Mouse (Mus musculus) MEL (cell line): ENCODE results near the gene CK137956. TPM values are rescaled to one million over a fixed set of nuclear protein-coding genes. Genes with fewer than 3 reads are reported as not detected.

Source experiments
- DNase-seq: peaks from one replicate; pipeline ENCODE4 v3.0.0; 2011; ENCODE audit warnings: low read depth, low spot score
- H3K27ac ChIP-seq: 2 replicates; pipeline ENCODE4 v1.5.1; 2012; ENCODE audit warnings: low read depth, mild to moderate bottlenecking, control low read depth, low read length, moderate library complexity; ENCODE audit not compliant: control insufficient read depth
- H3K27me3 ChIP-seq, 2 experiments: fragments of 150-350 bp in 1 of 2; sonication (generic) in 1 of 2; 2 replicates each; pipeline ENCODE4 v1.6.1; 2012; ENCODE audit warnings: low read length in 2 of 2, mild to moderate bottlenecking in 2 of 2, improper control_type of control experiment in 1 of 2, moderate library complexity in 1 of 2; ENCODE audit not compliant: insufficient read depth in 2 of 2, control insufficient read depth in 1 of 2
- H3K36me3 ChIP-seq, 2 experiments: 2 replicates each; pipeline ENCODE4 v1.6.1; 2012 to 2014; ENCODE audit warnings: low read length in 2 of 2, improper control_type of control experiment in 1 of 2, inconsistent platforms in 1 of 2, mild to moderate bottlenecking in 1 of 2; ENCODE audit not compliant: insufficient read depth in 2 of 2, control insufficient read depth in 1 of 2
- H3K4me1 ChIP-seq, 2 experiments: fragments of 150-350 bp in 1 of 2; sonication (generic) in 1 of 2; 2 replicates each; pipeline ENCODE4 v1.6.1; 2012; ENCODE audit warnings: low read length in 2 of 2, improper control_type of control experiment in 1 of 2, mild to moderate bottlenecking in 1 of 2; ENCODE audit not compliant: insufficient read depth in 2 of 2, control insufficient read depth in 1 of 2
- H3K4me3 ChIP-seq, 2 experiments: fragments of 150-350 bp in 1 of 2; sonication (generic) in 1 of 2; 2 replicates each; pipeline ENCODE4 v1.5.1; 2012; ENCODE audit warnings: low read depth in 2 of 2, low read length in 2 of 2, mild to moderate bottlenecking in 2 of 2, moderate library complexity in 2 of 2, control low read depth in 1 of 2, improper control_type of control experiment in 1 of 2; ENCODE audit not compliant: control insufficient read depth in 1 of 2, insufficient read depth in 1 of 2
- H3K79me2 ChIP-seq: 2 replicates; pipeline ENCODE4 v1.6.1; 2012; ENCODE audit warnings: mild to moderate bottlenecking, low read length, moderate library complexity; ENCODE audit not compliant: control insufficient read depth, poor library complexity, insufficient read depth
- H3K9ac ChIP-seq: 2 replicates; pipeline ENCODE4 v1.6.1; 2012; ENCODE audit warnings: low read depth, mild to moderate bottlenecking, control low read depth, low read length, moderate library complexity; ENCODE audit not compliant: control insufficient read depth, poor library complexity, severe bottlenecking
- H3K9me3 ChIP-seq: fragments of 150-350 bp; sonication (generic); replicated peaks from 2 replicates; pipeline ENCODE4 v1.6.1; 2012; ENCODE audit warnings: mild to moderate bottlenecking, low read length, improper control_type of control experiment, moderate library complexity; ENCODE audit not compliant: insufficient read depth
- BHLHE40 ChIP-seq: IDR thresholded peaks from 2 replicates; pipeline ENCODE4 v1.6.1; 2012; ENCODE audit warnings: low read depth, mild to moderate bottlenecking, inconsistent platforms, low read length, improper control_type of control experiment, borderline replicate concordance
- E2F4 ChIP-seq: IDR thresholded peaks from 2 replicates; pipeline ENCODE4 v1.6.1; 2011; ENCODE audit warnings: low read depth, low read length, improper control_type of control experiment, borderline replicate concordance
- ELF1 ChIP-seq: IDR thresholded peaks from 2 replicates; pipeline ENCODE4 v1.6.1; 2014; ENCODE audit warnings: low read depth, mild to moderate bottlenecking, inconsistent platforms, low read length, improper control_type of control experiment, moderate library complexity
- GATA1 ChIP-seq: IDR thresholded peaks from 2 replicates; pipeline ENCODE4 v1.6.1; 2011; ENCODE audit warnings: low read depth, low read length, improper control_type of control experiment
- MAFK ChIP-seq: IDR thresholded peaks from 2 replicates; pipeline ENCODE4 v1.6.1; 2011; ENCODE audit warnings: low read depth, mild to moderate bottlenecking, low read length, improper control_type of control experiment, borderline replicate concordance
- MAZ ChIP-seq: IDR thresholded peaks from 2 replicates; pipeline ENCODE4 v1.6.1; 2012; ENCODE audit warnings: low read depth, mild to moderate bottlenecking, inconsistent platforms, low read length, improper control_type of control experiment
- MYB ChIP-seq: IDR thresholded peaks from 2 replicates; pipeline ENCODE4 v1.6.1; 2011; ENCODE audit warnings: mild to moderate bottlenecking, low read depth, low read length, improper control_type of control experiment
- POLR2A ChIP-seq, 2 experiments: IDR thresholded peaks; 2 replicates each; pipeline ENCODE4 v1.6.1; 2011 to 2012; ENCODE audit warnings: low read length in 2 of 2, mild to moderate bottlenecking in 2 of 2, control low read depth in 1 of 2, improper control_type of control experiment in 1 of 2, low read depth in 1 of 2, moderate library complexity in 1 of 2; ENCODE audit not compliant: control insufficient read depth in 1 of 2, insufficient read depth in 1 of 2, poor library complexity in 1 of 2
- POLR2AphosphoS5 ChIP-seq: IDR thresholded peaks from 2 replicates; pipeline ENCODE4 v1.6.1; 2012; ENCODE audit warnings: low read depth, borderline replicate concordance, mild to moderate bottlenecking, inconsistent platforms, low read length, moderate library complexity, mixed read lengths
- RAD21 ChIP-seq: IDR thresholded peaks from 2 replicates; pipeline ENCODE4 v1.6.1; 2011; ENCODE audit warnings: mild to moderate bottlenecking, low read depth, low read length, improper control_type of control experiment
- RCOR1 ChIP-seq: IDR thresholded peaks from 2 replicates; pipeline ENCODE4 v1.6.1; 2012; ENCODE audit warnings: low read depth, mild to moderate bottlenecking, inconsistent platforms, low read length, improper control_type of control experiment
- SIN3A ChIP-seq: IDR thresholded peaks from 2 replicates; pipeline ENCODE4 v1.6.1; 2012; ENCODE audit warnings: low read length, improper control_type of control experiment, inconsistent platforms
- TAL1 ChIP-seq: IDR thresholded peaks from 2 replicates; pipeline ENCODE4 v1.6.1; 2012; ENCODE audit warnings: mild to moderate bottlenecking, inconsistent platforms, low read length, moderate library complexity, mixed read lengths
- UBTF ChIP-seq: IDR thresholded peaks from 2 replicates; pipeline ENCODE4 v1.6.1; 2012; ENCODE audit warnings: low read depth, mild to moderate bottlenecking, inconsistent platforms, low read length, improper control_type of control experiment, moderate library complexity, borderline replicate concordance; ENCODE audit not compliant: insufficient read depth
- USF1 ChIP-seq: IDR thresholded peaks from 2 replicates; pipeline ENCODE4 v1.6.1; 2014; ENCODE audit warnings: low read depth, mild to moderate bottlenecking, inconsistent platforms, low read length, improper control_type of control experiment, moderate library complexity
- USF2 ChIP-seq, 2 experiments: IDR thresholded peaks; 2 replicates each; pipeline ENCODE4 v1.6.1; 2011 to 2012; ENCODE audit warnings: improper control_type of control experiment in 2 of 2, low read length in 2 of 2, borderline replicate concordance in 1 of 2, inconsistent platforms in 1 of 2, low read depth in 1 of 2, mild to moderate bottlenecking in 1 of 2; ENCODE audit not compliant: insufficient read depth in 1 of 2
- ZC3H11A ChIP-seq: IDR thresholded peaks from 2 replicates; pipeline ENCODE4 v1.6.1; 2012; ENCODE audit warnings: low read depth, mild to moderate bottlenecking, inconsistent platforms, low read length, improper control_type of control experiment
- ZKSCAN1 ChIP-seq: IDR thresholded peaks from 2 replicates; pipeline ENCODE4 v1.6.1; 2012; ENCODE audit warnings: low read depth, mild to moderate bottlenecking, inconsistent platforms, low read length, improper control_type of control experiment, moderate library complexity
- ZNF384 ChIP-seq: IDR thresholded peaks from 2 replicates; pipeline ENCODE4 v1.6.1; 2012; ENCODE audit warnings: low read depth, mild to moderate bottlenecking, inconsistent platforms, low read length, improper control_type of control experiment
- polyA plus RNA-seq, 2 experiments: library from polyadenylated mRNA; stranded (reverse) in 1 of 2; unstranded in 1 of 2; fragments of >175 nt in 1 of 2; fragments of >200 nt in 1 of 2; gene quantifications; 2 replicates each; pipeline versions ENCODE4 v1.2.1 to v1.2.4; 2012; ENCODE audit warnings: low replicate concordance in 2 of 2, low read depth in 1 of 2; ENCODE audit not compliant: insufficient read length in 2 of 2, insufficient read depth in 1 of 2, missing spikeins in 1 of 2
- total RNA-seq: library from RNA; depleted of rRNA; stranded (reverse); fragments of 300-350 nt; gene quantifications from 2 replicates; pipeline ENCODE4 v1.2.3, GENCODE M21; 2012; rRNA removed

CK137956 gene
- total and polyA plus RNA-seq, 3 experiments, result not detected

GRCm38 (mm10) chr4:127878966-127879365 is 91.8 kb downstream of the CK137956 start:
- H3K36me3 ChIP-seq, result no peaks in the 10 kb centered on the region
- no peaks in the 10 kb centered on the region for H3K4me1 ChIP-seq
- H3K27ac ChIP-seq, result no peak overlapping the region
- no peak for TF ChIP-seq POLR2AphosphoS5
- no peak for TF ChIP-seq SIN3A
- TF ChIP-seq BHLHE40, result no peak
- no peak for TF ChIP-seq MAZ
- no peak for TF ChIP-seq POLR2A (IDR thresholded peaks at IDR 0.05; ENCODE audit: control insufficient read depth in 1 of 2, insufficient read depth in 1 of 2, low read depth in 1 of 2, low read length in 2 of 2, poor library complexity in 1 of 2)
- no peak for TF ChIP-seq ZC3H11A
- TF ChIP-seq USF1, result no peak
- no peak for TF ChIP-seq MYB
- TF ChIP-seq ZNF384, result no peak
- no peak for TF ChIP-seq USF2 (IDR thresholded peaks at IDR 0.05; ENCODE audit: borderline replicate concordance in 1 of 2, insufficient read depth in 1 of 2, low read depth in 1 of 2, low read length in 2 of 2)
- no peak for TF ChIP-seq GATA1
- no peak for TF ChIP-seq UBTF
- TF ChIP-seq ZKSCAN1, result no peak
- no peak for TF ChIP-seq ELF1
- TF ChIP-seq RCOR1, result no peak
- no peak for TF ChIP-seq TAL1
- TF ChIP-seq MAFK, result no peak
- TF ChIP-seq RAD21, result no peak
- TF ChIP-seq E2F4, result no peak
- H3K79me2 ChIP-seq, result no peaks in the 10 kb centered on the region
- no peak for DNase-seq
- no peaks in the 10 kb centered on the region for H3K9me3 ChIP-seq
- H3K4me3 ChIP-seq, result no peak overlapping the region
- H3K9ac ChIP-seq, result no peak overlapping the region
- no peaks in the 10 kb centered on the region for H3K27me3 ChIP-seq

Other genes starting within 250 kb of the CK137956 start
- not detected in 2 replicates for gene Csmd2, start 16.9 kb upstream of the CK137956 start, total RNA-seq
- not detected for gene Csmd2, start 16.9 kb upstream of the CK137956 start, polyA plus RNA-seq